Mouse (Mus musculus): ENCODE measurements around the gene Specc1l. TPM values are rescaled to one million over a fixed set of nuclear protein-coding genes. Genes with fewer than 3 reads are reported as not detected.

Gene Specc1l
- polyA plus RNA-seq, 1 experiment, result 20.7 TPM

DNA sequence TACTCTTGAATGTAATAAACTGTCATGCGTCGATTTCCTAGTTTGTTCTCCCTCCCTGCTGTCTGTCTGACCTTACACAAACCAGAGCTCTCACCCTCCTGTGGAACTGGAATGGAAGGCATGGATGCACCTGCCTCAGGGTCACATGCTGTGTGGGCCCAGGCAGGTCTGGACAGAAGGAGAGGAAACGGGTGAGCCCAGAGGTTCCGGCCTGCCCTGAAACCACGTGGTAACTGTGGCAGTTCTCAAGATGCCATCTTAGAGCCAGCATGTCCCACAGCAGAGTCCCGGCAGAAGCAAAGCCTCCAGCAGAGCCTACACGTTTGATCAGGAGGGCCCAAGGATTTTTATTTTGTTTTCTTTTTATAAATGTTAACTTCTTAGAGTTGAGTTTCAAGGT lies 100.5 kb downstream of the Specc1l start:
- no peaks in the 10 kb centered on the region for H3K27me3 ChIP-seq (ENCODE audit: control insufficient read depth, insufficient read depth, low read length)
- no peak overlapping the region for H3K27ac ChIP-seq (ENCODE audit: control insufficient read depth, insufficient read depth, low read depth, low read length)
- no peaks in the 10 kb centered on the region; the same call in 1 of the 2 replicates for H3K36me3 ChIP-seq (ENCODE audit: control insufficient read depth, insufficient read depth, low read length)
- peaks cover 5% of the 10 kb centered on the region for H3K4me1 ChIP-seq (ENCODE audit: control insufficient read depth, insufficient read depth, low read length)
- H3K4me3 ChIP-seq (ENCODE audit: control insufficient read depth, low read depth, low read length), result no peak overlapping the region
- no peak for TF ChIP-seq CTCF (IDR thresholded peaks at IDR 0.05; ENCODE audit: control insufficient read depth, insufficient read depth, insufficient replicate concordance, low read depth, low read length)

- Histone ChIP-seq H3K27me3 (ENCODE audit: control insufficient read depth, insufficient read depth, low read length) (no peaks in the 10 kb centered on the region), H3K36me3 (ENCODE audit: control insufficient read depth, insufficient read depth, low read length) (no peaks in the 10 kb centered on the region), H3K4me3 (ENCODE audit: control insufficient read depth, low read depth, low read length) (no peak overlapping the region), H3K4me1 (ENCODE audit: control insufficient read depth, insufficient read depth, low read length) (peaks cover 12% of the 10 kb centered on the region), H3K27ac (ENCODE audit: control insufficient read depth, insufficient read depth, low read depth, low read length) (no peak overlapping the region)
- TF ChIP-seq POLR2A (IDR thresholded peaks at IDR 0.05; ENCODE audit: control insufficient read depth, low read depth, low read length) (no peak), CTCF (IDR thresholded peaks at IDR 0.05; ENCODE audit: control insufficient read depth, insufficient read depth, insufficient replicate concordance, low read depth, low read length) (no peak)
These were observed 102.5 kb downstream of the Specc1l start for GRCm38 (mm10) chr10:75314190-75314980.

GRCm38 (mm10) chr10:75315756-75316155 lies 103.9 kb downstream of the Specc1l start:
- H3K36me3 ChIP-seq (ENCODE audit: control insufficient read depth, insufficient read depth, low read length), result no peaks in the 10 kb centered on the region
- TF ChIP-seq POLR2A (IDR thresholded peaks at IDR 0.05; ENCODE audit: control insufficient read depth, low read depth, low read length) (no peak), CTCF (IDR thresholded peaks at IDR 0.05; ENCODE audit: control insufficient read depth, insufficient read depth, insufficient replicate concordance, low read depth, low read length) (no peak)
- H3K4me3 ChIP-seq (ENCODE audit: control insufficient read depth, low read depth, low read length), result no peak overlapping the region
- peaks cover 12% of the 10 kb centered on the region for H3K4me1 ChIP-seq (ENCODE audit: control insufficient read depth, insufficient read depth, low read length)
- no peaks in the 10 kb centered on the region for H3K27me3 ChIP-seq (ENCODE audit: control insufficient read depth, insufficient read depth, low read length)
- H3K27ac ChIP-seq (ENCODE audit: control insufficient read depth, insufficient read depth, low read depth, low read length), result no peak overlapping the region

GRCm38 (mm10) chr10:75316472-75316871 lies 104.6 kb downstream of the Specc1l start:
- H3K36me3 ChIP-seq (ENCODE audit: control insufficient read depth, insufficient read depth, low read length), result no peaks in the 10 kb centered on the region
- TF ChIP-seq CTCF (IDR thresholded peaks at IDR 0.05; ENCODE audit: control insufficient read depth, insufficient read depth, insufficient replicate concordance, low read depth, low read length) (no peak), POLR2A (IDR thresholded peaks at IDR 0.05; ENCODE audit: control insufficient read depth, low read depth, low read length) (no peak)
- no peak overlapping the region for H3K4me3 ChIP-seq (ENCODE audit: control insufficient read depth, low read depth, low read length)
- H3K27me3 ChIP-seq (ENCODE audit: control insufficient read depth, insufficient read depth, low read length), result no peaks in the 10 kb centered on the region
- H3K27ac ChIP-seq (ENCODE audit: control insufficient read depth, insufficient read depth, low read depth, low read length), result no peak overlapping the region
- H3K4me1 ChIP-seq (ENCODE audit: control insufficient read depth, insufficient read depth, low read length), result peaks cover 12% of the 10 kb centered on the region

DNA sequence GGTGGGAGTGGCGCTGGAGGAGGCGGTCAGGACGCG lies 104.8 kb downstream of the Specc1l start, which contains the start of gene Adora2a:
Gene Adora2a (plus strand): TSS at position 6 of the 36 bp plus-strand sequence.
- no peaks in the 10 kb centered on the region for H3K27me3 ChIP-seq (ENCODE audit: control insufficient read depth, insufficient read depth, low read length)
- TF ChIP-seq CTCF (IDR thresholded peaks at IDR 0.05; ENCODE audit: control insufficient read depth, insufficient read depth, insufficient replicate concordance, low read depth, low read length), result no peak
- no peak for TF ChIP-seq POLR2A (IDR thresholded peaks at IDR 0.05; ENCODE audit: control insufficient read depth, low read depth, low read length)
- peak within 1 kb of the TSS; percentile 58 for H3K4me3 ChIP-seq (ENCODE audit: control insufficient read depth, low read depth, low read length)
- H3K36me3 ChIP-seq (ENCODE audit: control insufficient read depth, insufficient read depth, low read length), result no peaks in the 10 kb centered on the region
- H3K27ac ChIP-seq (ENCODE audit: control insufficient read depth, insufficient read depth, low read depth, low read length), result no peak within 1 kb of the TSS
- H3K4me1 ChIP-seq (ENCODE audit: control insufficient read depth, insufficient read depth, low read length), result peaks cover 12% of the 10 kb centered on the region

GRCm38 (mm10) chr10:75316908-75317761 lies 105.3 kb downstream of the Specc1l start:
- H3K4me1 ChIP-seq (ENCODE audit: control insufficient read depth, insufficient read depth, low read length), result peaks cover 12% of the 10 kb centered on the region
- no peaks in the 10 kb centered on the region for H3K27me3 ChIP-seq (ENCODE audit: control insufficient read depth, insufficient read depth, low read length)
- H3K36me3 ChIP-seq (ENCODE audit: control insufficient read depth, insufficient read depth, low read length), result no peaks in the 10 kb centered on the region
- TF ChIP-seq CTCF (IDR thresholded peaks at IDR 0.05; ENCODE audit: control insufficient read depth, insufficient read depth, insufficient replicate concordance, low read depth, low read length) (0 out of 2 replicates have a peak, but pooled peaks have one; percentile 26), POLR2A (IDR thresholded peaks at IDR 0.05; ENCODE audit: control insufficient read depth, low read depth, low read length) (no peak)
- H3K27ac ChIP-seq (ENCODE audit: control insufficient read depth, insufficient read depth, low read depth, low read length), result no peak overlapping the region
- peak overlapping the region; percentile 58 for H3K4me3 ChIP-seq (ENCODE audit: control insufficient read depth, low read depth, low read length)

GRCm38 (mm10) chr10:75318206-75318605 lies 106.3 kb downstream of the Specc1l start:
- no peaks in the 10 kb centered on the region for H3K27me3 ChIP-seq (ENCODE audit: control insufficient read depth, insufficient read depth, low read length)
- TF ChIP-seq CTCF (IDR thresholded peaks at IDR 0.05; ENCODE audit: control insufficient read depth, insufficient read depth, insufficient replicate concordance, low read depth, low read length) (no peak), POLR2A (IDR thresholded peaks at IDR 0.05; ENCODE audit: control insufficient read depth, low read depth, low read length) (no peak)
- no peak overlapping the region for H3K27ac ChIP-seq (ENCODE audit: control insufficient read depth, insufficient read depth, low read depth, low read length)
- H3K4me1 ChIP-seq (ENCODE audit: control insufficient read depth, insufficient read depth, low read length), result peaks cover 12% of the 10 kb centered on the region
- H3K4me3 ChIP-seq (ENCODE audit: control insufficient read depth, low read depth, low read length), result no peak overlapping the region
- H3K36me3 ChIP-seq (ENCODE audit: control insufficient read depth, insufficient read depth, low read length), result no peaks in the 10 kb centered on the region

Measured in testis, adult 2 months (tissue).